ENCODE assay signal across 12 mouse cellular contexts in the genomic region with DNA sequence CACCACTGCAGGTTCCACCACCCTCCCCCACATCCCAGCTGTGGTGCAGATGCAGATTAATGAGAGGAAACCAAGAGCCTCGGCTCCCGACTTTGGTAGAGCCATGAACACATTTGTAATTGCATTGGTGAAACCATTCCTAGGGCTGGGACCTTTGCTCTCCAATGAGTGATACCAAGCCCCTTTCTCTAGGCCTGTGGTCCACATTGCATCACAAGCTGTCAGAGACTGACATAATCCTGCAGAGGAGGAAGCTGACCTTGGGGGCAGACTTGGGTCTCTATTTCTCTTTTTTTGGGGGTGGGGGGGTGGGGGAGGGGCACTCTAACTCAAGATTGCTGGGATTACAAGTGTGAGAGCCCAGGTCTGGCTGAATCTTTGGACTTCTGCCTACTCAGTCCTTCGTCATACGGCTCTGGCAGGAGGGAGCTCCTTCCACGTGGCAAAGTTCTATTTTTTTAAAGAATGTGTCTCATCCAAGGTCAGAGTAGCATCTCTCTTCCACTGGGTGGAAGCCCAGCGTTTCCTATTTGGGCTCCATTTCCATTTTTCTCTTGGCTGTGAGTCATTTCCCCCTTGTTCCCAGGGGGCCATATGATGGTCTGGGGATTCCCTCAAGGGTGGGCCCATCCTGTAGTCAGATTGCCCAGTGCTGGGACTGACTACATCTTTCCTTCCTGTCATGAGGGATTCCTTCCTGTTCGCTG. TPM values are rescaled to one million over a fixed set of nuclear protein-coding genes. Genes with fewer than 3 reads are reported as not detected.
DNase-seq lines count a peak whose midpoint lies in the region; ATAC-seq and TF ChIP-seq lines count a peak whose summit lies in the region.
"Had no signal": no experiment of that assay in that cellular context is flagged by ENCODE, and none has a peak within 500 bp of the region (broad histone marks: within the 10 kb centered on the region; RNA-seq: fewer than 3 reads in every experiment).

No protein-coding gene starts in this region.

- H3K9ac ChIP-seq in hindbrain, embryonic 12.5 days = no peak overlapping the region
- H3K9ac ChIP-seq: embryonic facial prominence, embryonic 12.5 days; hindbrain, embryonic 15.5 days; midbrain, embryonic 15.5 days; stomach, embryonic 15.5 days had no signal

- H3K4me2 ChIP-seq in hindbrain, embryonic 12.5 days (replicated peaks) = no peak overlapping the region
- H3K4me2 ChIP-seq: embryonic facial prominence, embryonic 12.5 days; hindbrain, embryonic 15.5 days; midbrain, embryonic 15.5 days; stomach, embryonic 15.5 days had no signal

- H3K36me3 ChIP-seq in kidney, adult 2 months (ENCODE audit: control insufficient read depth, insufficient read depth, low read length) = no peaks in the 10 kb centered on the region
- H3K36me3 ChIP-seq in hindbrain, embryonic 12.5 days = peaks cover 13% of the 10 kb centered on the region; the same call in 1 of the 2 replicates
- H3K36me3 ChIP-seq: hindbrain, embryonic 15.5 days; midbrain, embryonic 15.5 days; stomach, embryonic 15.5 days had no signal

- no peak for TF ChIP-seq CTCF in kidney, adult 2 months (conservative IDR thresholded peaks at IDR 0.05; ENCODE audit: insufficient read depth, insufficient read length, low read depth, low read length)

- 0 out of 2 replicates have a peak, but pooled peaks cover 3% of the 10 kb centered on the region for H3K4me1 ChIP-seq in kidney, adult 2 months (ENCODE audit: control insufficient read depth, insufficient read depth, low read length)
- peaks cover 28% of the 10 kb centered on the region for H3K4me1 ChIP-seq in hindbrain, embryonic 12.5 days

- H3K27me3 ChIP-seq in kidney, adult 2 months (replicated peaks; ENCODE audit: control insufficient read depth, insufficient read depth, low read length) = no peaks in the 10 kb centered on the region
- H3K27me3 ChIP-seq in hindbrain, embryonic 12.5 days = no peaks in the 10 kb centered on the region
- H3K27me3 ChIP-seq: embryonic facial prominence, embryonic 12.5 days; hindbrain, embryonic 15.5 days; midbrain, embryonic 15.5 days; stomach, embryonic 15.5 days had no signal

- H3K9me3 ChIP-seq in hindbrain, embryonic 12.5 days (replicated peaks) = no peaks in the 10 kb centered on the region
- H3K9me3 ChIP-seq: embryonic facial prominence, embryonic 12.5 days; hindbrain, embryonic 15.5 days; midbrain, embryonic 15.5 days; stomach, embryonic 15.5 days had no signal

- H3K4me3 ChIP-seq in kidney, adult 2 months (ENCODE audit: insufficient read depth, low read depth, low read length) = no peak overlapping the region
- H3K4me3 ChIP-seq in hindbrain, embryonic 12.5 days = no peak overlapping the region
- H3K4me3 ChIP-seq: embryonic facial prominence, embryonic 12.5 days; hindbrain, embryonic 15.5 days; midbrain, embryonic 15.5 days; stomach, embryonic 15.5 days had no signal

- no peak overlapping the region for H3K27ac ChIP-seq in kidney, adult 2 months (ENCODE audit: insufficient read depth, low read depth, low read length)
- H3K27ac ChIP-seq in hindbrain, embryonic 12.5 days = no peak overlapping the region
- H3K27ac ChIP-seq: embryonic facial prominence, embryonic 12.5 days; hindbrain, embryonic 15.5 days; midbrain, embryonic 15.5 days; stomach, embryonic 15.5 days had no signal

- intact Hi-C loops in left cerebral cortex, postnatal 36 days (cut with DNase I) = no loop called here

- 46% methylated on average over 7 of the region's 7 CpGs for WGBS in kidney, adult 2 months
- WGBS in hindbrain, embryonic 12.5 days = 59% methylated on average over 7 of the region's 7 CpGs

- peak; percentile 17 for DNase-seq in A20 (ENCODE audit: low read depth, low spot score)
- peak; percentile 53 for DNase-seq in adrenal gland, postnatal 14 days
- peak; percentile 80 for DNase-seq in kidney, adult 2 months
- DNase-seq in lung, postnatal 10 days = peak; percentile 60
- DNase-seq in neural tube, embryonic 10.5 days (ENCODE audit: extremely low spot score, low spot score) = no peak
- DNase-seq in left cerebral cortex, postnatal 36 days (ENCODE audit: low spot score in 2 of 2) = no peak
- DNase-seq in cerebellum, postnatal 25 days = no peak

- ATAC-seq in hindbrain, embryonic 12.5 days (ENCODE audit: low FRiP score) = no peak
- ATAC-seq: midbrain, embryonic 15.5 days had no signal

- no peak for TF ChIP-seq POLR2A in kidney, adult 2 months (IDR thresholded peaks at IDR 0.05; ENCODE audit: low read depth, low read length)

RNA-seq across cellular contexts. Expression of a gene that starts 52.4 kb away (rescaled TPM):
- 18.7 and 23.0 TPM in 2 replicates for total RNA-seq in adrenal gland, postnatal 14 days (2021)
- 7.1 and 7.4 TPM in 2 replicates for polyA plus RNA-seq in kidney, adult 2 months (2012; rRNA removed)
- polyA plus RNA-seq in hindbrain, embryonic 12.5 days (2016; fragmentation: Nextera tagmentation; extraction: Ambion mirVana) = 45.0 and 45.1 TPM in 2 replicates
- total RNA-seq in left cerebral cortex, postnatal 36 days (2021) = 10 to 100 TPM; 54.1 to 66.5 TPM

Comparison
In these comparisons a context has a peak if more than half of its experiments do, and no peak if none do; other contexts are left out.
1. DNase-seq: peak in A20 (single experiment), adrenal gland, postnatal 14 days (single experiment), kidney, adult 2 months (single experiment) and lung, postnatal 10 days (single experiment); none in neural tube, embryonic 10.5 days (single experiment), left cerebral cortex, postnatal 36 days (0 of 2) and cerebellum, postnatal 25 days (0 of 2).